Comparison of ENCODE assay signal across 35 mouse cellular contexts in the genomic region with DNA sequence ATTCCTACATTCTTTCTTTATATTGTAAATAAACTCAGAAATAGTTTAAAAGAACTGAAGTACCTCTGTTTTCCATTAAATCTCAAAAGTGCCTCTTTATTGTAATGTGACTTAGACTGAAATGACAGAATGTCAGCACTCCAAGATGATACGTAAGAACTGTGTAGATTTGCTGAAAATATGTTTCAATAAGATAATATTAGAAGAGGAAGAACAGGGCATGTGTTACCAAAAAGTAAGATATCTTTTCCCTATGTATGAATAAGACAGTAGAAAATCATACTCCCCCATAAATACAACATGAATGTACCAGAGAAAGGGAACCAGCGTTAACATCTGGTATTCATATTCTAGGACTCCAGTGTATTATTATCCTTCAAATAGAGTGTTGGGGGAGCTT.
"Had no signal": no experiment of that assay in that cellular context is flagged by ENCODE, and none has a peak within 500 bp of the region (broad histone marks: within the 10 kb centered on the region; RNA-seq: fewer than 3 reads in every experiment).

No protein-coding gene starts in this region.

- DNase-seq: heart, postnatal 10 days; heart, postnatal 14 days; heart, postnatal 36 days; heart, postnatal 4 days; kidney, adult 11 months; kidney, adult 18-20 months; kidney, adult 2 months; kidney, adult 8-10 months; kidney, adult 9 months; kidney, postnatal 10 days; kidney, postnatal 14 days; kidney, postnatal 25 days; kidney, postnatal 36 days; layer of hippocampus, adult 9-11 months; layer of hippocampus, postnatal 36 days had no signal

- H3K27me3 ChIP-seq: heart, embryonic 12.5 days; heart, embryonic 13.5 days; heart, embryonic 15.5 days; hindbrain, embryonic 12.5 days; hindbrain, embryonic 13.5 days; hindbrain, embryonic 15.5 days; intestine, embryonic 15.5 days; kidney, embryonic 15.5 days had no signal

- H3K4me2 ChIP-seq: heart, embryonic 11.5 days; heart, embryonic 12.5 days; heart, embryonic 13.5 days; heart, embryonic 15.5 days; hindbrain, embryonic 12.5 days; hindbrain, embryonic 13.5 days; hindbrain, embryonic 14.5 days; hindbrain, embryonic 15.5 days; intestine, embryonic 15.5 days; kidney, embryonic 15.5 days had no signal

- H3K4me3 ChIP-seq: heart, embryonic 10.5 days; heart, embryonic 12.5 days; heart, embryonic 13.5 days; heart, embryonic 15.5 days; hindbrain, embryonic 10.5 days; hindbrain, embryonic 12.5 days; hindbrain, embryonic 13.5 days; hindbrain, embryonic 15.5 days; intestine, embryonic 15.5 days; kidney, embryonic 15.5 days; layer of hippocampus, adult 2 months; left cerebral cortex, adult 2 months had no signal

- H3K9me3 ChIP-seq: heart, embryonic 10.5 days; heart, embryonic 12.5 days; heart, embryonic 13.5 days; heart, embryonic 15.5 days; hindbrain, embryonic 10.5 days; hindbrain, embryonic 12.5 days; hindbrain, embryonic 13.5 days; hindbrain, embryonic 15.5 days; intestine, embryonic 15.5 days; kidney, embryonic 15.5 days had no signal

- ATAC-seq: hindbrain, embryonic 16.5 days; hindbrain, postnatal 0 days; inflammation-experienced regulatory T-cells, adult 6 months; intestine, embryonic 15.5 days; intestine, embryonic 16.5 days; intestine, postnatal 0 days had no signal

- H3K36me3 ChIP-seq: heart, embryonic 10.5 days; heart, embryonic 12.5 days; heart, embryonic 13.5 days; heart, embryonic 15.5 days; hindbrain, embryonic 10.5 days; hindbrain, embryonic 12.5 days; hindbrain, embryonic 13.5 days; hindbrain, embryonic 15.5 days; intestine, embryonic 15.5 days; kidney, embryonic 15.5 days had no signal

- H3K4me1 ChIP-seq: hindbrain, embryonic 10.5 days; hindbrain, embryonic 12.5 days; hindbrain, embryonic 13.5 days; hindbrain, embryonic 15.5 days; intestine, embryonic 15.5 days had no signal

- H3K9ac ChIP-seq: heart, embryonic 12.5 days; heart, embryonic 13.5 days; heart, embryonic 15.5 days; hindbrain, embryonic 12.5 days; hindbrain, embryonic 13.5 days; hindbrain, embryonic 14.5 days; hindbrain, embryonic 15.5 days; intestine, embryonic 15.5 days; kidney, embryonic 15.5 days had no signal

- H3K27ac ChIP-seq: heart, embryonic 10.5 days; heart, embryonic 13.5 days; heart, embryonic 15.5 days; hindbrain, embryonic 10.5 days; hindbrain, embryonic 12.5 days; hindbrain, embryonic 13.5 days; hindbrain, embryonic 14.5 days; hindbrain, embryonic 15.5 days; hindbrain, postnatal 0 days; intestine, embryonic 15.5 days; kidney, embryonic 15.5 days; kidney, postnatal 0 days; layer of hippocampus, adult 2 months; left cerebral cortex, adult 2 months had no signal
